Mouse (Mus musculus) midbrain, embryonic 10.5 days (tissue): Measurements from ENCODE around the gene Bckdhb. TPM values are rescaled to one million over a fixed set of nuclear protein-coding genes. Genes with fewer than 3 reads are reported as not detected.
A peak's percentile ranks its signal among the peaks of the same experiment; 100 is the strongest.

ENCODE experiments used
- DNase-seq: peaks from one replicate; pipeline ENCODE4 v3.0.0-alpha.2; 2017; ENCODE audit warnings: low spot score
- H3K27ac ChIP-seq: fragments of 300-500 bp; sonication (generic); replicated peaks from 2 replicates; pipeline ENCODE4 v1.5.1; 2016; ENCODE audit warnings: mild to moderate bottlenecking
- H3K27me3 ChIP-seq: fragments of 300-500 bp; sonication (generic); 2 replicates; pipeline ENCODE4 v1.6.1; 2016; ENCODE audit warnings: low read depth, mild to moderate bottlenecking; ENCODE audit not compliant: poor library complexity, severe bottlenecking
- H3K36me3 ChIP-seq: fragments of 300-500 bp; sonication (generic); 2 replicates; pipeline ENCODE4 v1.6.1; 2016; ENCODE audit warnings: mild to moderate bottlenecking, moderate library complexity
- H3K4me1 ChIP-seq: fragments of 300-500 bp; sonication (generic); 2 replicates; pipeline ENCODE4 v1.6.1; 2016
- H3K4me3 ChIP-seq: fragments of 300-500 bp; sonication (generic); 2 replicates; pipeline ENCODE4 v1.5.1; 2016; ENCODE audit warnings: mild to moderate bottlenecking, moderate library complexity
- H3K9me3 ChIP-seq: fragments of 300-500 bp; sonication (generic); replicated peaks from 2 replicates; pipeline ENCODE4 v1.6.1; 2016; ENCODE audit warnings: mild to moderate bottlenecking
- WGBS: fragments of 180-500 bp; shearing (Covaris S2); methylation state at CpG from one replicate; pipeline ENCODE4 v1.1.7; 2016; 5-methylcytosine and 5-hydroxymethylcytosine counted together
- polyA plus RNA-seq: library from polyadenylated mRNA; unstranded; fragments of >200 nt; fragmentation: Nextera tagmentation; extraction: Ambion mirVana; gene quantifications from 2 replicates; pipeline ENCODE4 v1.2.1, GENCODE M21; 2016

Gene Bckdhb
- 57.2 and 68.6 TPM in 2 replicates for polyA plus RNA-seq

- H3K9me3 ChIP-seq = no peaks in the 10 kb centered on the region
- 1% methylated on average over 46 of the region's 46 CpGs for WGBS
- H3K27ac ChIP-seq = peak within 1 kb of the TSS; percentile 83
- DNase-seq = peak; percentile 95
- peak within 1 kb of the TSS; percentile 82 for H3K4me3 ChIP-seq
- H3K36me3 ChIP-seq = 0 out of 2 replicates have a peak, but pooled peaks cover 2% of the 10 kb centered on the region
- no peaks in the 10 kb centered on the region for H3K27me3 ChIP-seq
- peaks cover 9% of the 10 kb centered on the region for H3K4me1 ChIP-seq
These were observed at the start of gene Bckdhb for GRCm38 (mm10) chr9:83924878-83925687. Bckdhb (plus strand) TSS chr9:83925145.

DNA sequence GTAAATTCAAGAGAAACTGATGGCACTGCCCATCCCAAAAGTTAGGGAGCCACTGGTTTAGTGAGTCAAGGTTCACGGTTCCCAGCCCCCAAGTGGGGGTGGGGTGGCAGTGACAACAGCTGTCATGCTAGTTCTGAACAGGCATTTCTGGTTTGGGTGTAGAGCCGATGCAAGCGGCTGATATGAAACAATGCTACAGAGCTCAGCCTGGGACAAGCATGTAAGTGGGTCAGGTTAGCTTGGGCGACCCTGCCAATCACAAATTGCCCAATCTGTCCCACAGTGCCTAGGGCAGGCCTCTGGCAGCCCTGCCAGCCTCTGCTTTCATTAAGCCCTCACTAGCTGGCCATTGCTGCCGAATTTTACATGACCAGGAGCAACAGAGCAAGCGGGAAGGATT, 42.8 kb upstream of the Bckdhb start:
- H3K4me1 ChIP-seq = 0 out of 2 replicates have a peak, but pooled peaks cover 2% of the 10 kb centered on the region
- no peak overlapping the region for H3K27ac ChIP-seq
- WGBS = 85% methylated on average over 6 of the region's 6 CpGs
- no peak for DNase-seq
- H3K36me3 ChIP-seq = peaks cover 12% of the 10 kb centered on the region
- H3K9me3 ChIP-seq = no peaks in the 10 kb centered on the region
- no peak overlapping the region for H3K4me3 ChIP-seq
- no peaks in the 10 kb centered on the region for H3K27me3 ChIP-seq

GRCm38 (mm10) chr9:83886149-83886548, 38.8 kb upstream of the Bckdhb start:
- Histone ChIP-seq H3K36me3 (peaks cover 12% of the 10 kb centered on the region), H3K27me3 (no peaks in the 10 kb centered on the region), H3K4me3 (no peak overlapping the region), H3K4me1 (0 out of 2 replicates have a peak, but pooled peaks cover 2% of the 10 kb centered on the region), H3K9me3 (no peaks in the 10 kb centered on the region), H3K27ac (no peak overlapping the region)
- DNase-seq = no peak

- no peaks in the 10 kb centered on the region for H3K4me1 ChIP-seq
- H3K9me3 ChIP-seq = no peaks in the 10 kb centered on the region
- no peak for DNase-seq
- no peak overlapping the region for H3K27ac ChIP-seq
- no peaks in the 10 kb centered on the region for H3K27me3 ChIP-seq
- H3K4me3 ChIP-seq = no peak overlapping the region
- WGBS = 91% methylated on average over 5 of the region's 5 CpGs
- H3K36me3 ChIP-seq = peaks cover 12% of the 10 kb centered on the region
These were observed 36.7 kb upstream of the Bckdhb start for GRCm38 (mm10) chr9:83888214-83888613.

GRCm38 (mm10) chr9:83893073-83893472, 31.9 kb upstream of the Bckdhb start:
- Histone ChIP-seq H3K27me3 (no peaks in the 10 kb centered on the region), H3K4me3 (no peak overlapping the region), H3K36me3 (no peaks in the 10 kb centered on the region), H3K27ac (no peak overlapping the region), H3K9me3 (no peaks in the 10 kb centered on the region), H3K4me1 (no peaks in the 10 kb centered on the region)
- no peak for DNase-seq
- WGBS = 78% methylated on average over 8 of the region's 8 CpGs

- Histone ChIP-seq H3K9me3 (no peaks in the 10 kb centered on the region), H3K36me3 (no peaks in the 10 kb centered on the region), H3K27me3 (no peaks in the 10 kb centered on the region), H3K4me1 (no peaks in the 10 kb centered on the region), H3K4me3 (no peak overlapping the region), H3K27ac (no peak overlapping the region)
- WGBS = 95% methylated on average over 4 of the region's 4 CpGs
- DNase-seq = no peak
These were observed 31.1 kb upstream of the Bckdhb start for GRCm38 (mm10) chr9:83893767-83894330.

GRCm38 (mm10) chr9:83902086-83902485, 22.9 kb upstream of the Bckdhb start:
- no peak overlapping the region for H3K27ac ChIP-seq
- H3K4me3 ChIP-seq = no peak overlapping the region
- WGBS = 85% methylated on average over 2 of the region's 2 CpGs

DNA sequence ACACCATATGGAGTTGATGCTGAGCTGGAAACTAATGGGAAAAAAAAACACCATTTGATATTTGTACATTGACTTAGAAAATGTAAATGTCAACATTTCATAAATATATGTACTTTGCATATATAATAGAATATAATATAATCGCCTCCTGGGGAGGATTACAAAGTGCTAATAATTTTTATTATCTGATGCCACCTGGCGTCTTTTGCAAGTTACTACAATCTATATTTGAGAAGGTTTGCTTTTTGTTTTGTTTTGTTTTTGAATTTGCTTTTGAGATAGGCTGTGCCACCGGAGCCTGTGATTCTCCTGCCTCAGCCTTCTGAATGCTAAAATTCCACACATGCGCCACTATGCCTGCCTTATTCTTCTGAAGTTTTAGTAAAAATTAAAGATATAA, 19.1 kb upstream of the Bckdhb start:
- H3K36me3 ChIP-seq = no peaks in the 10 kb centered on the region

More at GRCm38 (mm10) chr9:83902086-83902485, 22.9 kb upstream of the Bckdhb start:
- Histone ChIP-seq H3K4me1 (no peaks in the 10 kb centered on the region), H3K27me3 (no peaks in the 10 kb centered on the region), H3K9me3 (no peaks in the 10 kb centered on the region), H3K36me3 (no peaks in the 10 kb centered on the region)
- no peak for DNase-seq

GRCm38 (mm10) chr9:83907017-83907416, 17.9 kb upstream of the Bckdhb start:
- Histone ChIP-seq H3K9me3 (no peaks in the 10 kb centered on the region), H3K4me3 (no peak overlapping the region), H3K4me1 (no peaks in the 10 kb centered on the region), H3K27me3 (no peaks in the 10 kb centered on the region), H3K27ac (no peak overlapping the region), H3K36me3 (no peaks in the 10 kb centered on the region)
- 82% methylated on average over 3 of the region's 3 CpGs for WGBS
- no peak for DNase-seq

More for the DNA sequence above, 19.1 kb upstream of the Bckdhb start:
- no peak overlapping the region for H3K27ac ChIP-seq
- no peaks in the 10 kb centered on the region for H3K4me1 ChIP-seq
- no peaks in the 10 kb centered on the region for H3K27me3 ChIP-seq
- 78% methylated on average over 4 of the region's 4 CpGs for WGBS
- H3K9me3 ChIP-seq = no peaks in the 10 kb centered on the region
- DNase-seq = no peak
- H3K4me3 ChIP-seq = no peak overlapping the region

GRCm38 (mm10) chr9:83909836-83910235, 15.1 kb upstream of the Bckdhb start:
- H3K27me3 ChIP-seq = no peaks in the 10 kb centered on the region
- no peak overlapping the region for H3K4me3 ChIP-seq
- H3K27ac ChIP-seq = no peak overlapping the region
- no peaks in the 10 kb centered on the region for H3K4me1 ChIP-seq
- 95% methylated on average over 2 of the region's 2 CpGs for WGBS
- DNase-seq = no peak
- H3K36me3 ChIP-seq = no peaks in the 10 kb centered on the region
- H3K9me3 ChIP-seq = no peaks in the 10 kb centered on the region

- Histone ChIP-seq H3K4me3 (no peak overlapping the region), H3K27me3 (no peaks in the 10 kb centered on the region), H3K4me1 (no peaks in the 10 kb centered on the region), H3K9me3 (no peaks in the 10 kb centered on the region), H3K36me3 (no peaks in the 10 kb centered on the region), H3K27ac (no peak overlapping the region)
- no peak for DNase-seq
- 85% methylated on average over 2 of the region's 2 CpGs for WGBS
These were observed 14.0 kb upstream of the Bckdhb start for GRCm38 (mm10) chr9:83910926-83911325.

DNA sequence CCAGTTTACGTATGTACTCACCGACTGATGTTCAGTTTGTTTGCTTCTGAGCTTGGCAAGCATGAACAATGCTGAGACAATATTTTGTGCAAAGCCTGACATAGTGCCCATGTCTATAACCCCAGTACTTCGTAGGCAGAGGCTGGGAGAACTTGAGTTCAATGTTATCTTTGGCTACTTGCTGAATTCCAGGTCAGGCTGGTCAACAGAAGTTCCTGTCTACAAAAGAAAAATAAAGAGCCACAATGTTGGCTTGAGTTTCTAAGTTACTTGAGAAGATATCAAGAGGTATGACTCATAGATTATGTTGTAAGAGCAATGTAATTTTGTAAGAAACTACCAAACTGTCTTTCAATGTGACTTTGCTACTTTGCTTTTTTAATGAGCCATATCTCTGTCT, 2.9 kb upstream of the Bckdhb start:
- Histone ChIP-seq H3K27me3 (no peaks in the 10 kb centered on the region), H3K27ac (no peak overlapping the region), H3K9me3 (no peaks in the 10 kb centered on the region), H3K36me3 (no peaks in the 10 kb centered on the region), H3K4me1 (peaks cover 9% of the 10 kb centered on the region), H3K4me3 (no peak overlapping the region)
- 84% methylated on average over 3 of the region's 3 CpGs for WGBS
- no peak for DNase-seq

- DNase-seq = no peak
- 93% methylated on average over 5 of the region's 5 CpGs for WGBS
- Histone ChIP-seq H3K4me3 (peak overlapping the region; percentile 82), H3K27me3 (no peaks in the 10 kb centered on the region), H3K9me3 (no peaks in the 10 kb centered on the region), H3K36me3 (no peaks in the 10 kb centered on the region), H3K27ac (0 out of 2 replicates have a peak overlapping the region, but pooled peaks have one; percentile 83), H3K4me1 (peaks cover 9% of the 10 kb centered on the region)
These were observed 589 bp upstream of the Bckdhb start for GRCm38 (mm10) chr9:83924356-83924755.
